Mouse (Mus musculus) CD8-positive naive resting alpha-beta T cell, adult 2 months (primary cell): ENCODE data around the gene Hist1h3a.
"Not testable (repeated sequence)": the region's sequence is repeated elsewhere in the genome, so short reads cannot be mapped to it uniquely, and the experiment has no call there.

Experiments used
- DNase-seq, 2 experiments: peaks; one replicate each; pipeline ENCODE4 v3.0.0; 2022; ENCODE audit warnings: low read depth in 2 of 2, low spot score in 2 of 2

Gene Hist1h3a

GRCm38 (mm10) chr13:23743215-23743614, 19.0 kb downstream of the Hist1h3a start:
- DNase-seq, result no peak

DNA sequence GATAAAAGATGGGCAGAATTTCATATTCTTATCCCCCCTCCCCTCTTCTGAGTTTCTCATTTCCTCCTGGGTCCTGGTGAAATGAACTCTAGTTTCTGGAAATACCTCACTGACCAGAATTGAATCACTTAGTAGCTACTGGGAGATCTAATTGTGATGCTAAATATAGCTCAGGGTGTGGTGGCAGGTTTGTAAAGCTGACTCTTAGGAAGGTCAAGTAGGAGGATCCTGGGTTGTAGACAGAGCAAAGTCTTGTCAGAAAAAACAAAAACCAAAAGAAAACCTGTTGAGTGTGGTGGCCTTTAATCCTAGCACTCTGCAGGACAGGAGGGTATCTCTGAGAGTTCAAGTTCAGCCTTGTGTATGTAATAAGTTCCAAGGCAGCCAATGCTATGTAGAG, 20.2 kb downstream of the Hist1h3a start:
- no peak for DNase-seq

GRCm38 (mm10) chr13:23740910-23741309, 21.3 kb downstream of the Hist1h3a start:
- no peak for DNase-seq

DNA sequence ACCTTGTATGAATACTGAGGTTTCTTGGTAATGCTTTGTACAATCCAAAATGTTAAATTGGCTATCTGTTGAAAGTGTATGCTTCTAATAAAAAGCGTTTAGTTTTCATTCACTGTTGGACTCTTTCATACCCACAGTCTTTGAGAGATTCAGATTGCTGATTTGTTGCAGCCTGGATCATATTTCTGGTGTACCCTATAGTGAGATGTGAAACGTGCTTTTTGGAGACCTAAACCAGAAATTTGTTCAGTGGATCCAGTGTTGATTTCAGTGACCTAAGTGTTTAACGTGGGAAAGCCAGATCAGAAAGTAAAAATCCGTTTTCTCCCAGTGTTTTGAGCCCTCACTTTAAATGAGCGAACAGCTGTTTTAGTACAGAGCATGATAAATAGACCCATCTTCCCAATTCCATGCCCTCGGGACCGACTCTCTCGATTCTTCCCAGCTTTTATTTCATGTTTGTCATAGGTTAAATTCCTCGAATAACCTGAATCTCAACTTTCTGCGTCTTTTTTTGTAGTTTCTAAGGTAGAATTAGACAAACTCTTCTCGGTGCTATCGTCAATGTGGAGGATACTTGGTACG, 21.8 kb downstream of the Hist1h3a start:
- no peak for DNase-seq

DNA sequence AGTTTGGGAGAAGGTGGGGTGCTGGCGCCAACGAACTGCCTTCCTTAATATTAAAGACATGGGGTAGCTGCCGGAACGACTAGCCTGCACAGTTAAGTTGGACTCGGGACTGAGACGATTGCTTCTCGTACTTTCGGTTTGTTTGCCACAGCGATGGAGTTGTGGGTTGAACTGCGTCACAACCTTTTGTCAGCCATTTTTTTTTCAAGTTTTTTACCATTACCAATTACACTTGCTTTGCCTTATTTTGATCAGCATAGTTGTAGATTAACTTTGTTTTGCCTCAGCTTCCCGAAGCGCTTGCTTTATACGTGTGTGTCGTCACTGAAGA, 22.3 kb downstream of the Hist1h3a start:
- DNase-seq, result no peak

- peak; percentile 88 to 89 for DNase-seq
These were observed 22.9 kb downstream of the Hist1h3a start for GRCm38 (mm10) chr13:23739069-23739921.

GRCm38 (mm10) chr13:23738677-23739068, 23.5 kb downstream of the Hist1h3a start, which contains the start of gene Hist1h1c:
Gene Hist1h1c, plus strand, starts transcription at chr13:23738808.
- DNase-seq, result peak; percentile 90 to 91

DNA sequence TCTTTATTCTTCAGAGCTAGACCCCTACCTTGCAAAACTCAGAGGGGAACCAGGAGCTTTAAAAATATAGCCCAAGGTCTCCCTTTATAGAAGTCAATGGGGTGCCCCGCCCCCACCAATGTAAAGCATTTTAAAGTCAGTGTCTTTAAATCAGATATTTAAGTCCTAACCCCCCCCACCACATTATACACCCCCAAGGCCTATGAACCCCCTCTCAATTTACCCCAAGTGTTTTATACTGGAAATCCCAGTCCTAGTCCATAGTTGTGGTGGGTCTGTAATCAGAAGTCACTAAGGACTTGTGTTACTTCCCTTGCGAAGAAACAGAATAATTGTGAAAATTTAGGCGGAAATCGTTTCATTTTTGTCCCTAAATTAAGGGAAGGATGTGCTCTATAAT, 24.1 kb downstream of the Hist1h3a start:
- no peak for DNase-seq

GRCm38 (mm10) chr13:23737091-23737490, 25.1 kb downstream of the Hist1h3a start:
- DNase-seq, result no peak

- DNase-seq, result peak in 1 of 2 experiments; percentile 34
These were observed 29.9 kb downstream of the Hist1h3a start for GRCm38 (mm10) chr13:23732156-23732804.

DNA sequence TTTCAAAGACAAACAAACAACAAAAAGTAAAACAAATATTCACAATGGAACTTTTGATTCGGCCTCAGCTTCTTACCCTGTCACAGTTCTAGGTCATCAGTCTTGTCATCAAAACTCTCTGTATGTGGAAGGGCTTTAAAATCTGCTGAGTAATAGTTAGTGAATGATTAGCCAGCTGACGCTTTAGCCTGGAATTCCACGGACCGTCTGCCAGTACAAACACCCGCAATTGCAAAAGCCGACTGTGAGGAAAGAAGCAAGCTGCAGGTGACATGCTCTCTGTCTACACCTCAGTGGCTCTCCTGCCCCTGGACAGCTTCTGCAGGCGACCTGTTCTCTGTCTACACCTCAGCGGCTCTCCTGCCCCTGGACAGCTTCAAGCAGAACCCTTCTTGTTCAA, 31.7 kb downstream of the Hist1h3a start:
- DNase-seq, result no peak

DNA sequence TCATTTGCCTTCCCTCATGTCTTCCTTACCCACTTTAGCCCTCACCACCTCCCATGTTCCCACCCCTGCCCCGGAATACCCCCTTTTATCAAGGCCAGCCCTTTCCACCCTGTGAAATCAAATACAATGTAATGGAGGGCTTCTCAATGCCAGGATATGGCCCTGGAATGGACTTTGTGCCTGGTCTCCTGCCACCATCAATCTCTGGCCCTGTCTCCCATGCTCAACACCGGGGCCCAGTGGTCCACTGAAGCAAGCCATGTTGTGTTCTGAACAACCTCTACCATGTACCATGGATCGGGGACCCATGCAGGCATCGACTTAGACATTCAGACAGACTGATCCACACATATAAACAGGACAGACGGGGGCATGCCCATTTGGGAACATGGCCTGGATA, 32.5 kb downstream of the Hist1h3a start:
- no peak for DNase-seq

DNA sequence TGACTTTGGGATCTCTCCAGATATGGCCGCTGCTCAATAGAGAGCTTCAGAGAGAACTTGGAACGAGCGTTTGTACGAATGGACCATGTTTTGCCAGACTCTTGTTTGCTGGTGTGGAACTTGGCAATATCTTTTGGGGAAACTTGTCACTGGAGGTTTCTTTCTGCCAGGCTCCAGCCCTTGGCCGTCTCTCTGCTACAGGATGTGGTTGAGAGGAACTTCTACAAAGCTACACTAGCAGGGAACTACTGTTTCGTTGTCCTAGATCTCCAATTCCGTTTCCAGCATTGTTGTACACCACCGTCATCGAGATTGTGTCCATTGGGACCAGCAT, 33.0 kb downstream of the Hist1h3a start:
- no peak for DNase-seq

GRCm38 (mm10) chr13:23728472-23729191, 33.6 kb downstream of the Hist1h3a start:
- DNase-seq, result no peak

DNA sequence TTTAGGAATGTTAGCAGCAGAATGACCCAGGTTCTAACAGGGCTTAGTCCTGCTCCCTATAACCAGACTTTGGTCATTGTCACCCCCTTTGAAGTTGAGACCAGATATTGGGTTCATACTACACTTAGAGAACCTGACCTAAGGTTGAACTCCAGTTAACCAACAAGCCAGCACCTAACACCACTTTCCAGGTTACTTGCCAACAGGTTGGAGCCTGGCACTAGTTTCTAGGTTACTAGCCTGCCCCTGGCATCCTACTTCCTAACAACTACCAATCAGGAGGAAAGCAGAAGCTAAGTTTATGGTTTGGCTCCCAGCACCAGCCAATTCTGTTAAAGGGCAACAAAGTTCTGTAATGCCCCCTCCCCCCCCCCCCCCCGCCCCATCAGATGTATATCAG, 37.0 kb downstream of the Hist1h3a start:
- DNase-seq, result no peak

GRCm38 (mm10) chr13:23724239-23724638, 37.9 kb downstream of the Hist1h3a start:
- no peak for DNase-seq

GRCm38 (mm10) chr13:23717593-23718245, 44.5 kb downstream of the Hist1h3a start:
- DNase-seq, result not testable (repeated sequence)

- DNase-seq, result no peak
These were observed 45.0 kb downstream of the Hist1h3a start for GRCm38 (mm10) chr13:23717176-23717575.

DNA sequence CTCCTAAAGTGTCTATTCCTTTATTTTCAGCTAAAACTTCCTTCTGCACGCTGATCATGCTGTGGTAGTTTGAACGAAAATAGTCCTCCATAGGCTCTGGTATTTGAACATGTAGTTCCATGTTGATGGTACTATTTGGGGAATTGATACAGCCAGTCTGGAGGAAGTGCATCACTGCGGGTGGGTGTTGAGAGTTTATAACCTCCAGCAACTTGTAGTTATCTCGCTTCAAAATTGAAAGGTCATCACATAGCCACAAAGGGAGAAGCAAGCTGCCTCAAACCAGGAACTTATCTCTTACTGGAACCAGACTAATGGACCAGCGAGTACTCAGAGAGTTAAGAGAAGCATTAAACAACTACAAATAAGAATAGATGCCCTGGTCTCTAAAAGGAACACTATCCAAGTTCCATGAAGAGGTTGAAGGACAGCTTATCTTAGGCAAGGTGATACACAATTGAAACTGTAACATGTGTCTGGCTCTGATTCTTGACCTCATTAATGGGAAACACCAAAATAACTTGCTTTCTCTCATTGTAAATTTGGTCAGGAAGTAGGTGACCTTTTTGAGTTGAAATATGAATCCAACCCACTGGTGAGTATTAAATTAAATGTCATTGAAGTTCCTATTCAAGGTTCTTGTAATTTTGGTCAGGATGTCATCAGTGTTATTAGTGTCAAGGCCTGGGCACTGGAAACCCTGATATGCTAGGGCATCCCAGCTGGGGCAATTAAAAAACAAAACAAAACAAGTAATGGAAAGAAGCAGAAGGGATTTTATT, 45.7 kb downstream of the Hist1h3a start:
- no peak for DNase-seq
